Mouse (Mus musculus) forebrain, embryonic 13.5 days (tissue): ENCODE results near the gene Ilvbl. TPM values are rescaled to one million over a fixed set of nuclear protein-coding genes. Genes with fewer than 3 reads are reported as not detected.
A peak's percentile ranks its signal among the peaks of the same experiment; 100 is the strongest.
"Not testable (repeated sequence)": the region's sequence is repeated elsewhere in the genome, so short reads cannot be mapped to it uniquely, and the experiment has no call there.

Experiments
- ATAC-seq: fragments of 200-750 bp; cut with Nextera tagmentation; 2 replicates; pipeline ENCODE4 v1.8.0; 2017
- H3K27ac ChIP-seq: fragments of 300-500 bp; sonication (generic); 2 replicates; pipeline ENCODE4 v1.5.1; 2015; ENCODE audit warnings: inconsistent platforms, mild to moderate bottlenecking, moderate library complexity
- H3K27me3 ChIP-seq: fragments of 300-500 bp; sonication (generic); 2 replicates; pipeline ENCODE4 v1.6.1; 2015; ENCODE audit warnings: mild to moderate bottlenecking, inconsistent platforms
- H3K36me3 ChIP-seq: fragments of 300-500 bp; sonication (generic); 2 replicates; pipeline ENCODE4 v1.6.1; 2015; ENCODE audit warnings: mild to moderate bottlenecking, inconsistent platforms; ENCODE audit not compliant: poor library complexity, severe bottlenecking
- H3K4me1 ChIP-seq: fragments of 300-500 bp; sonication (generic); 2 replicates; pipeline ENCODE4 v1.6.1; 2015; ENCODE audit warnings: inconsistent platforms
- H3K4me2 ChIP-seq: fragments of 300-500 bp; sonication (generic); 2 replicates; pipeline ENCODE4 v1.6.1; 2015; ENCODE audit warnings: inconsistent platforms, mild to moderate bottlenecking, moderate library complexity
- H3K4me3 ChIP-seq: fragments of 300-500 bp; sonication (generic); 2 replicates; pipeline ENCODE4 v1.5.1; 2015; ENCODE audit warnings: mild to moderate bottlenecking, inconsistent platforms
- H3K9ac ChIP-seq: fragments of 300-500 bp; sonication (generic); 2 replicates; pipeline ENCODE4 v1.6.1; 2015; ENCODE audit warnings: mild to moderate bottlenecking, inconsistent platforms
- H3K9me3 ChIP-seq: fragments of 300-500 bp; sonication (generic); replicated peaks from 2 replicates; pipeline ENCODE4 v1.6.1; 2016; ENCODE audit warnings: inconsistent platforms
- WGBS: fragments of 180-500 bp; shearing (Covaris S2); methylation state at CpG from one replicate; pipeline ENCODE4 v1.1.7; 2015; 5-methylcytosine and 5-hydroxymethylcytosine counted together
- polyA plus RNA-seq: library from polyadenylated mRNA; unstranded; fragments of >200 nt; fragmentation: Nextera tagmentation; extraction: Ambion mirVana; gene quantifications from 2 replicates; pipeline ENCODE4 v1.2.1, GENCODE M21; 2015

Gene Ilvbl
- 31.5 and 42.4 TPM in 2 replicates for polyA plus RNA-seq

DNA sequence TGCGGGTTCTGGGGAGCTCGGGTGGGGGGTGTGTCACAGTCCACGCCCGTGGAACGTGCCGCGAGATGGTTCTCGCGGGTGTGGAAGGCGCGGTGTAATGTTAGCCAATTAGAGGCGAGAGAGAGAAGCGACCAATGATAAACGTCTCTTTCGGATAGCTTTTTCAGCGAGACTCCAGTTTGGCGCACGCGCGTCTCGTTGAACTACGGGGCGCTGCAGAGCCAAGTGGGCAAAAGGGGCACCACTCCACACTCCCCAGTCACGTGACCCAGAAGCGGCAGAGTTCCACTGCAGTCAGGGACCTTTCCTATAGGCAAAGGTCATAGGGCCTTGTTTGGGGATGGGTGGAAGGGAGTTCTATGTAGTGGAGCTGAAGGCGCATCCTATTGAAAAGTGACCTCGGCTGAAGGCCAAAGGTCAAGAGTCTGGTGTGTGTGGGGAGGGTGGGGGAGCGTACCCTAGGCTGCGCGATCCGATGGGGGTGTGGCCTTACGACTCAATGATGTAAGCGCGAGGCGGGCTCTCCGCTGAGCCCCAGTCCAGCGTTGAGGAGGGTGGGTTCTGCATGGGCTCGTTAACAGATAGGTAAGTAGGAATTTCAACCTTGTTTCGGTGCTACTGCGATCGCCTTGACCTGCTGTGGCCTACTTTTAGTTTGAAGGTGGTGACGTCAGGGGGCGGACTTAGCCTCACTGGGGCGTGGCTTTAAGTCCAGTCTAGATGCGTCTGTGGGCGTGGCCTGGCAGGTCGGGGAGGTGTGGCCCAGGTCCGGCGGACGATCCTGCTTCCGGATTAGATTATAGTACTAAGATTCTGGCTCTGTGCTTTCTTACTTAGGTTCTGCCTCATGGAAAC, at the start of gene Ilvbl:
Gene Ilvbl, plus strand, starts transcription at position 97 of the 855 bp plus-strand sequence.
- no peaks in the 10 kb centered on the region for H3K9me3 ChIP-seq
- peak within 1 kb of the TSS; percentile 65 for H3K4me2 ChIP-seq
- H3K27ac ChIP-seq = peak within 1 kb of the TSS; percentile 72
- peak within 1 kb of the TSS; percentile 69 for H3K9ac ChIP-seq
- H3K4me1 ChIP-seq = peaks cover 12% of the 10 kb centered on the region; the same call in 1 of the 2 replicates
- no peaks in the 10 kb centered on the region for H3K27me3 ChIP-seq
- peak; percentile 91 for ATAC-seq
- 1% methylated on average over 50 of the region's 51 CpGs for WGBS
- H3K4me3 ChIP-seq = peak within 1 kb of the TSS; percentile 53
- peaks cover 17% of the 10 kb centered on the region for H3K36me3 ChIP-seq

DNA sequence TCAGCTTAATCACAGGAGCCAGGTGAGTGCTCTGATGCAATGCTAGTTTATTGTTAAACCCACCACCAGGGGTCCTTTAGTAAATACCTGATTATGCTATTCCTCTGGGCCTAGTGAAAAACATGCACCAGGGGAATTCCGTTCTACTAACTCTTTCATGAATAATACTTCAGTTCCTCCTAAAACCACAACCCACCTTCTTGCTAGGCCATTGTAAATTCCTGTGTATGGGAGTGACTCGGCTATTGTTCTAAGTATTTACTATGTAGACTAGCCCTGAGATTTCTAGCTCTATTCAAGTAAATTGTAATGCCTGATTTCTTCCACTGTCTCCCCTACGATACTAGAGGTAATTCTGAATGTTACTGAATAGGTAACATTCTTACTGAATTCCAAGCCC, 49.1 kb upstream of the Ilvbl start:
- not testable (repeated sequence) for H3K27ac ChIP-seq, H3K4me2 ChIP-seq, H3K27me3 ChIP-seq, H3K9ac ChIP-seq, H3K4me1 ChIP-seq, ATAC-seq, H3K9me3 ChIP-seq, H3K4me3 ChIP-seq, H3K36me3 ChIP-seq
- WGBS = 34% methylated on average over 3 of the region's 3 CpGs

DNA sequence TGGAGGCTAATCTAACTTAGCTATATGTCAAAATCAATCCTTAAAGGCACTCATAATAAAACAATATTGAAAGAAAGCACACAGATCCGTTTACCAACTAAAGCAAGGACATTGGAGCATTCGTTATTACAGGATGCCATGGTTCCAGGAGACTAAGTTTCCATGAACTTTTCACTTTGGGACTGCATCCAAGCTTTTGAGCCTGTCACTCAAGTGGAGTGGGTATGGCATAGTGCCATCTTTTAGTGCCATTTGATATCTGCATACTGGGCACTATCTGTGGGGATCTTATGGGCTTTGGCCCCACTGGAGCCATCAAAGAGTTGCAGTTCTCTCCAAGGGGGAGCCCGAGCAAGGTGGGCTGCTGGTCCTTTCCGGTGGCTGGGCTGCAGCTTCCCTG, 48.6 kb upstream of the Ilvbl start:
- Histone ChIP-seq H3K36me3 (no peaks in the 10 kb centered on the region), H3K4me3 (no peak overlapping the region), H3K27me3 (no peaks in the 10 kb centered on the region), H3K9me3 (no peaks in the 10 kb centered on the region), H3K4me2 (no peak overlapping the region), H3K27ac (no peak overlapping the region), H3K4me1 (no peaks in the 10 kb centered on the region), H3K9ac (no peak overlapping the region)
- 53% methylated on average over 4 of the region's 4 CpGs for WGBS
- no peak for ATAC-seq

DNA sequence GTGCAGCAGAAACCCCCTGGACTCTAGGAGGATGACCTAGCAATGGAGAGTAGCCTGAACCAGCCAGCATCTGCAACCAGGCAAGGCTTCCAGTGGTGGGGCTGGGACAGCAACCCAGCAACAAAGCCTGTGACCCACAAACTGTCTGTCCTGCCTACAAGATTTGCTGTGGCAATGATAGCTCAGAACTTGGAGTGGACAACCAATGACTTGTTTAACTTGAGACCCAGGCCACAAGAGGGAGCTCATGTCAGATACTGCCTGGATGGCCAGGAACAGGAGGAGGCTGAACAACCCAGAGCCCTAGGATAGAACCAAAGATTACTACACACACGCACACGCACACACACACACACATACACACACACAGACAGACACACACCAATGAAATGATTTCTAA, 33.2 kb upstream of the Ilvbl start:
- no peak overlapping the region for H3K27ac ChIP-seq
- H3K27me3 ChIP-seq = no peaks in the 10 kb centered on the region
- H3K9me3 ChIP-seq = no peaks in the 10 kb centered on the region
- WGBS = 69% methylated on average over 2 of the region's 2 CpGs
- H3K4me3 ChIP-seq = no peak overlapping the region
- H3K4me2 ChIP-seq = no peak overlapping the region
- H3K36me3 ChIP-seq = no peaks in the 10 kb centered on the region
- ATAC-seq = no peak
- no peak overlapping the region for H3K9ac ChIP-seq
- H3K4me1 ChIP-seq = no peaks in the 10 kb centered on the region

GRCm38 (mm10) chr10:78565070-78565469, 9.1 kb upstream of the Ilvbl start:
- no peaks in the 10 kb centered on the region for H3K9me3 ChIP-seq
- H3K4me3 ChIP-seq = no peak overlapping the region
- no peaks in the 10 kb centered on the region for H3K27me3 ChIP-seq
- H3K9ac ChIP-seq = no peak overlapping the region
- H3K36me3 ChIP-seq = no peaks in the 10 kb centered on the region
- 84% methylated on average over 1 of the region's 1 CpGs for WGBS
- H3K4me2 ChIP-seq = no peak overlapping the region
- no peak for ATAC-seq
- no peaks in the 10 kb centered on the region for H3K4me1 ChIP-seq
- H3K27ac ChIP-seq = no peak overlapping the region

- WGBS = 78% methylated on average over 3 of the region's 3 CpGs
- H3K36me3 ChIP-seq = no peaks in the 10 kb centered on the region
- ATAC-seq = no peak
- H3K27ac ChIP-seq = no peak overlapping the region
- H3K4me1 ChIP-seq = no peaks in the 10 kb centered on the region
- no peak overlapping the region for H3K4me3 ChIP-seq
- no peak overlapping the region for H3K4me2 ChIP-seq
- H3K9ac ChIP-seq = no peak overlapping the region
- H3K9me3 ChIP-seq = no peaks in the 10 kb centered on the region
- no peaks in the 10 kb centered on the region for H3K27me3 ChIP-seq
These were observed 5.0 kb upstream of the Ilvbl start for GRCm38 (mm10) chr10:78569191-78569590.

DNA sequence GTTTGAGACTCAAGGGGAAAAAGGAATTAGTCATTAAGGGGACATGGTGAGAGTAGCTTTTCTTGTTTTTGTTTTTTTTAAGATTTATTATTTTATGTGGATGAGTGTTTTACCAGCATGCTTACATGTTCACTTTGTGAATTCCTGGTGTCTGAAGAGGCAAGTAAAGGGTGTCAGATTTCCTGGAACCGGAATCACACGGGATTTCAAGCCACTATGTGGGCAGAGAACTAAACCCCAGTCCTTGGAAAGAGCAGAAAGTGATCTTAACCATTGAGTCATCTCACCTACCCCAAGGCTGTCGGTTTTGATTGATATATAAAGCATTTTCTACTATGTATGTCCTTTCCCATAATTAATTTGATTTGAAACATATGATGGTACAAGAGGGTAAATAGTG, 4.5 kb upstream of the Ilvbl start:
- Histone ChIP-seq H3K36me3 (no peaks in the 10 kb centered on the region), H3K9ac (no peak overlapping the region), H3K27ac (no peak overlapping the region), H3K4me2 (no peak overlapping the region), H3K4me1 (no peaks in the 10 kb centered on the region), H3K27me3 (no peaks in the 10 kb centered on the region), H3K9me3 (no peaks in the 10 kb centered on the region), H3K4me3 (no peak overlapping the region)
- 69% methylated on average over 3 of the region's 3 CpGs for WGBS
- ATAC-seq = no peak

DNA sequence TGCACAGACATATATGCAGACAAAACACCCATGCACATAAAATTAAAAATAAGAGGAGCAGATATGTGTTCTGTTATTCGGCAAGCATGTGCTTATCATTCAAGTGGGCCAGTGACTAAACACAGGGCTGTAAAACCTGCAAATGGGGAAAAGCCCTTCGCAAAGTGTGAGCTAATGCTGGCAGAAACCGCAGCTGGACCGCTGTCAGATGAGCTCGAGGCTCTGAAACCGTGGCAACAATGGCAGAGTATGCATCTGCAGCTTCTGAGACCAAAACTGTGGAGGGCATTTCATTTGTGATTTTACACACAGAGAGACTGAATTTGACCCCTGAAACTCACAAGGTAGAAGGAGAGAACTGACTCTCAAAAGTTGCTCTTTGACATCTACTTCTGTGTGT, 3.7 kb upstream of the Ilvbl start:
- H3K4me3 ChIP-seq = no peak overlapping the region
- H3K27ac ChIP-seq = no peak overlapping the region
- no peak overlapping the region for H3K4me2 ChIP-seq
- no peaks in the 10 kb centered on the region for H3K9me3 ChIP-seq
- no peak overlapping the region for H3K9ac ChIP-seq
- ATAC-seq = no peak
- 73% methylated on average over 6 of the region's 6 CpGs for WGBS
- H3K36me3 ChIP-seq = no peaks in the 10 kb centered on the region
- peaks cover 5% of the 10 kb centered on the region; the same call in 1 of the 2 replicates for H3K4me1 ChIP-seq
- H3K27me3 ChIP-seq = no peaks in the 10 kb centered on the region

GRCm38 (mm10) chr10:78570897-78571296, 3.2 kb upstream of the Ilvbl start:
- H3K9me3 ChIP-seq = no peaks in the 10 kb centered on the region
- no peaks in the 10 kb centered on the region for H3K27me3 ChIP-seq
- no peak overlapping the region for H3K9ac ChIP-seq
- ATAC-seq = no peak
- whole genome bisulfite sequencing = 52% methylated on average over 2 of the region's 2 CpGs
- peaks cover 10% of the 10 kb centered on the region; the same call in 1 of the 2 replicates for H3K4me1 ChIP-seq
- H3K4me2 ChIP-seq = no peak overlapping the region
- H3K36me3 ChIP-seq = no peaks in the 10 kb centered on the region
- no peak overlapping the region for H3K27ac ChIP-seq
- no peak overlapping the region for H3K4me3 ChIP-seq

- Histone ChIP-seq H3K4me3 (no peak overlapping the region), H3K4me1 (peaks cover 12% of the 10 kb centered on the region; the same call in 1 of the 2 replicates), H3K27ac (no peak overlapping the region), H3K36me3 (peaks cover 7% of the 10 kb centered on the region), H3K9me3 (no peaks in the 10 kb centered on the region), H3K27me3 (no peaks in the 10 kb centered on the region), H3K9ac (no peak overlapping the region), H3K4me2 (no peak overlapping the region)
- ATAC-seq = no peak
- 72% methylated on average over 3 of the region's 3 CpGs for WGBS
These were observed 920 bp upstream of the Ilvbl start for GRCm38 (mm10) chr10:78573226-78573625.

DNA sequence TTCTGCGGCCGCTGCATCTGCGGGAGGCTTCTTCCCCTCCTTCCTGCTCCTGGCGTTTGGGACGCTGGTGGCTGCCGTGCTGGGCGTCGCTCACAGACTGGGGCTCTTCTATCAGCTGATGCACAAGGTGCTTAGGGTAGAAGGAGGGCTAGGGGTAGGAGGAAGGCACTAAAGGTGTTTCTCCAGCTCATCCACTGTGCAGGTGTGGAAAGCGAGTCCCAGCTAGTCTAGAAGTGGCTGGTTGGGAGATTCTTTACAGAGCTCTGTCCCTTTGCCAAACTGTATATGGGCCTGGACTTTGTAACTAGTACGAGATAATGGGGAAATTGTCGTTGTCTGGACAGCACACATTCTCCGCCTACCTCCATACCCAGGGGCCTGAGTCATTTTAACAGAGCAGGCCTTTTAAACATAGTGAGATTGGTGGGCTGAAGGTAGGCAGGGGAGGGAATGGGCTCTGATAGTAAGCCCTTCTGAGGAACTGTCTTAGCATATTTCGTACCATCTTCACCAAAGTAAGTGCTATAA, 1.0 kb downstream of the Ilvbl start:
- Histone ChIP-seq H3K4me3 (peak overlapping the region; percentile 53), H3K4me1 (peaks cover 12% of the 10 kb centered on the region; the same call in 1 of the 2 replicates), H3K27ac (peak overlapping the region; percentile 72; the same call in 1 of the 2 replicates), H3K9ac (peak overlapping the region; percentile 69), H3K9me3 (no peaks in the 10 kb centered on the region), H3K4me2 (peak overlapping the region; percentile 65), H3K36me3 (peaks cover 24% of the 10 kb centered on the region), H3K27me3 (no peaks in the 10 kb centered on the region)
- ATAC-seq = peak; percentile 60
- WGBS = 18% methylated on average over 13 of the region's 13 CpGs

GRCm38 (mm10) chr10:78575690-78576089, 1.5 kb downstream of the Ilvbl start:
- no peak overlapping the region for H3K9ac ChIP-seq
- H3K4me2 ChIP-seq = peak overlapping the region; percentile 65; the same call in 1 of the 2 replicates

More at GRCm38 (mm10) chr10:78575690-78576089, 1.5 kb downstream of the Ilvbl start:
- WGBS = 59% methylated on average over 2 of the region's 2 CpGs
- H3K9me3 ChIP-seq = no peaks in the 10 kb centered on the region
- H3K36me3 ChIP-seq = peaks cover 27% of the 10 kb centered on the region
- no peak overlapping the region for H3K27ac ChIP-seq
- no peaks in the 10 kb centered on the region for H3K27me3 ChIP-seq
- H3K4me1 ChIP-seq = peaks cover 12% of the 10 kb centered on the region; the same call in 1 of the 2 replicates
- H3K4me3 ChIP-seq = no peak overlapping the region; the same call in 1 of the 2 replicates
- no peak; the same call in 1 of the 2 replicates for ATAC-seq
